10 mouse cellular contexts compared by ENCODE assay signal in the genomic region with DNA sequence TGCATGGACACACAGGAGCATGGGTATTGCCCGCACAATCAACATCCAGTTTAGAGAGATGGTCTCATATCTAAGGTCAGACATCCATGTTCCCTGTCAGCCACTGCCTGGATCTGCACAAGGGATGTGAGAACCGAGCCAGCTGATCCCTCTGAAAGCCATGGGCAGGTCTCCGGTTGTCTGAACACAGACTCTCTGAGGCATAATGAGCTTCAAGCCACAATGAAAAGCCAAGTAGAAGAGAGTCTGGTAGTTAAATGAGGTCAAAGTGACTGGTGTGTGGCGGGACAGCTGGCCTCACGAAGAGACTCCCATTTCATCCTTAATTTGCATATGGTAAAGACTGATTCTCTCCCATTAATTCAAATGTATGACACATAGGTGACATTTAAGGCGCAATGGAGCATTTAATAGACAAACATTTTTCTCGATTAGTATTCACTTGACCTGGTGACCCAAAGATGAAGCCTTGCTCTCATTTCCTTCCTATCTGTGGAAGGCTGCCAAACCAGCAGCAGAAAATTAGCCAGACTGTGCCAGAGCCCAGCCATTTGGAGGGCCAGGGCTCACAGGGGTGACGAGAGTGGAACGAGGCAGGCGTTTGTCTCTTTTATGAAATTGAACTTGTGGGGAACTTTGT.
DNase-seq lines count a peak whose midpoint lies in the region; ATAC-seq lines count a peak whose summit lies in the region.
"Had no signal": no experiment of that assay in that cellular context is flagged by ENCODE, and none has a peak within 500 bp of the region (broad histone marks: within the 10 kb centered on the region; RNA-seq: fewer than 3 reads in every experiment).

No protein-coding gene starts in this region.

- no peak overlapping the region for H3K4me3 ChIP-seq in kidney, embryonic 14.5 days (ENCODE audit: low read length)
- no peak overlapping the region for H3K4me3 ChIP-seq in forebrain, embryonic 13.5 days
- H3K4me3 ChIP-seq: heart, embryonic 15.5 days had no signal

- no peaks in the 10 kb centered on the region for H3K36me3 ChIP-seq in kidney, embryonic 14.5 days (ENCODE audit: control insufficient read depth, insufficient read depth, low read length)
- no peaks in the 10 kb centered on the region for H3K36me3 ChIP-seq in forebrain, embryonic 13.5 days (ENCODE audit: poor library complexity, severe bottlenecking)
- H3K36me3 ChIP-seq: heart, embryonic 15.5 days had no signal

- H3K9me3 ChIP-seq in kidney, embryonic 14.5 days (ENCODE audit: control insufficient read depth, low read length), result no peaks in the 10 kb centered on the region
- H3K9me3 ChIP-seq in forebrain, embryonic 13.5 days (replicated peaks), result no peaks in the 10 kb centered on the region
- H3K9me3 ChIP-seq: heart, embryonic 15.5 days had no signal

- DNase-seq in kidney, adult 11 months, result peak; percentile 41
- DNase-seq in adrenal gland, postnatal 14 days, result peak; percentile 31
- peak; percentile 70 to 74 for DNase-seq in kidney, postnatal 36 days
- DNase-seq in layer of hippocampus, adult 18-20 months (ENCODE audit: low spot score in 2 of 2), result no peak
- DNase-seq in left cerebral cortex, postnatal 36 days (ENCODE audit: low spot score in 2 of 2), result no peak
- DNase-seq: cerebellum, adult 11-12 months; thymus, postnatal 36 days had no signal

- intact Hi-C loops in left cerebral cortex, postnatal 36 days (cut with DNase I), result no loop called here

- H3K27me3 ChIP-seq in kidney, embryonic 14.5 days (ENCODE audit: control insufficient read depth, insufficient read depth, low read length), result no peaks in the 10 kb centered on the region
- H3K27me3 ChIP-seq in forebrain, embryonic 13.5 days, result no peaks in the 10 kb centered on the region
- H3K27me3 ChIP-seq: heart, embryonic 15.5 days had no signal

- no peak overlapping the region for H3K27ac ChIP-seq in kidney, embryonic 14.5 days (ENCODE audit: low read depth, low read length)
- H3K27ac ChIP-seq in forebrain, embryonic 13.5 days, result peak overlapping the region; percentile 41
- H3K27ac ChIP-seq: heart, embryonic 15.5 days had no signal

- no peak overlapping the region for H3K9ac ChIP-seq in kidney, embryonic 14.5 days (ENCODE audit: low read depth, low read length)
- H3K9ac ChIP-seq in forebrain, embryonic 13.5 days, result no peak overlapping the region
- H3K9ac ChIP-seq: heart, embryonic 15.5 days had no signal

- no peak overlapping the region for H3K4me2 ChIP-seq in kidney, embryonic 14.5 days (replicated peaks; ENCODE audit: low read depth, low read length)
- no peak overlapping the region for H3K4me2 ChIP-seq in forebrain, embryonic 13.5 days
- H3K4me2 ChIP-seq: heart, embryonic 15.5 days had no signal

- WGBS in kidney, embryonic 14.5 days, result 63% methylated on average over 10 of the region's 10 CpGs
- WGBS in forebrain, embryonic 13.5 days, result 41% methylated on average over 10 of the region's 10 CpGs

- no peak for ATAC-seq in kidney, embryonic 14.5 days (ENCODE audit: low FRiP score, low TSS enrichment)
- 0 out of 2 replicates have a peak, but pooled peaks have one; percentile 50 for ATAC-seq in forebrain, embryonic 13.5 days

- peaks cover 1% of the 10 kb centered on the region; the same call in 1 of the 2 replicates for H3K4me1 ChIP-seq in kidney, embryonic 14.5 days (ENCODE audit: control insufficient read depth, insufficient read depth, low read length)
- H3K4me1 ChIP-seq in forebrain, embryonic 13.5 days, result peaks cover 19% of the 10 kb centered on the region

Comparison
In these comparisons a context has a peak if more than half of its experiments do, and no peak if none do; other contexts are left out.
1. DNase-seq: peak in kidney, adult 11 months (single experiment), adrenal gland, postnatal 14 days (single experiment) and kidney, postnatal 36 days (2 of 2); none in layer of hippocampus, adult 18-20 months (0 of 2) and left cerebral cortex, postnatal 36 days (0 of 2).